Mouse (Mus musculus) kidney, postnatal 0 days (tissue): Measurements from ENCODE around the gene Abraxas1. TPM values are rescaled to one million over a fixed set of nuclear protein-coding genes. Genes with fewer than 3 reads are reported as not detected.

Source experiments
- ATAC-seq: fragments of 200-750 bp; cut with Nextera tagmentation; replicated peaks from 2 replicates; pipeline ENCODE4 v1.8.0; 2017; ENCODE audit warnings: low read depth, moderate number of reproducible peaks, moderate TSS enrichment, moderate library complexity; ENCODE audit not compliant: low FRiP score
- DNase-seq: peaks from one replicate; pipeline ENCODE4 v3.0.0-alpha.2; 2016; ENCODE audit warnings: low spot score
- H3K27ac ChIP-seq: fragments of 300-500 bp; sonication (generic); 2 replicates; pipeline ENCODE4 v1.5.1; 2014; ENCODE audit warnings: mild to moderate bottlenecking
- H3K27me3 ChIP-seq: fragments of 300-500 bp; sonication (generic); 2 replicates; pipeline ENCODE4 v1.6.1; 2014; ENCODE audit warnings: low read length, mixed read lengths; ENCODE audit not compliant: insufficient read depth
- H3K36me3 ChIP-seq: fragments of 300-500 bp; sonication (generic); 2 replicates; pipeline ENCODE4 v1.6.1; 2014; ENCODE audit warnings: low read length, mixed read lengths; ENCODE audit not compliant: insufficient read depth
- H3K4me1 ChIP-seq: fragments of 300-500 bp; sonication (generic); replicated peaks from 2 replicates; pipeline ENCODE4 v1.6.1; 2014; ENCODE audit warnings: antibody characterized with exemption, low read length, mixed read lengths; ENCODE audit not compliant: insufficient read depth
- H3K4me2 ChIP-seq: fragments of 300-500 bp; sonication (generic); 2 replicates; pipeline ENCODE4 v1.6.1; 2014; ENCODE audit warnings: mild to moderate bottlenecking, low read length, moderate library complexity, mixed read lengths
- H3K4me3 ChIP-seq: fragments of 300-500 bp; sonication (generic); replicated peaks from 2 replicates; pipeline ENCODE4 v1.5.1; 2014; ENCODE audit warnings: low read depth, low read length
- H3K9ac ChIP-seq: fragments of 300-500 bp; sonication (generic); 2 replicates; pipeline ENCODE4 v1.6.1; 2014; ENCODE audit warnings: low read depth, low read length
- H3K9me3 ChIP-seq: fragments of 300-500 bp; sonication (generic); replicated peaks from 2 replicates; pipeline ENCODE4 v1.6.1; 2016; ENCODE audit warnings: low read length, inconsistent platforms, mixed read lengths
- CTCF ChIP-seq: IDR thresholded peaks from 2 replicates; pipeline ENCODE4 v1.5.1; 2016; ENCODE audit warnings: antibody characterized with exemption, low read depth, mild to moderate bottlenecking, moderate library complexity
- WGBS: fragments of 180-500 bp; shearing (Covaris S2); extraction: QIAGEN DNeasy Blood & Tissue Kit; methylation state at CpG from one replicate; pipeline ENCODE4 v1.1.7; 2014; 5-methylcytosine and 5-hydroxymethylcytosine counted together
- polyA plus RNA-seq: library from polyadenylated mRNA; unstranded; fragments of >200 nt; fragmentation: Nextera tagmentation; extraction: Ambion mirVana; gene quantifications from 2 replicates; pipeline ENCODE4 v1.2.1, GENCODE M21; 2015

Gene Abraxas1
- polyA plus RNA-seq, 1 experiment from 2014 or later, result 24.7 TPM

DNA sequence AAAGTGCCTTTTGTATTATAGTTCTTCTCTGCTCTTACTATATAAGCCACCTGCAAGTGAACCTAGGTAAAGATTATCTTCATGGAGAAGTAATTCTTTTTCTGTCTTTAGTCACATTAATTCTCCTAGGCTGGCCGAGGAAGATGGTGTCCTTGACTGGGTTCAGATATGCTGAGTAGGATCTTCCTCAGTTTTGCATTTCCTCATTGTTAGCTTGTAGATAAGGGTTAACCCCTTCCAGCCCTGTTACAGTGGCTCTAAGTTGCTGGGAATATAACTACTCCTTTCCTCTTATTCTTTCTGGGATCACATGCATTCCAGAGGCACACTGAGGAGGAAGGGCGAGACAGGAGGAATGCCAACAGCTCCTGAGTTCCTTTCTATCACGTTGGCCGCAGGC lies 40.4 kb upstream of the Abraxas1 start:
- TF ChIP-seq CTCF, result no peak
- Histone ChIP-seq H3K4me2 (no peak overlapping the region), H3K9ac (no peak overlapping the region), H3K27me3 (no peaks in the 10 kb centered on the region), H3K4me1 (no peaks in the 10 kb centered on the region), H3K27ac (no peak overlapping the region), H3K4me3 (no peak overlapping the region), H3K9me3 (no peaks in the 10 kb centered on the region), H3K36me3 (no peaks in the 10 kb centered on the region)
- no peak for DNase-seq
- WGBS, result 52% methylated on average over 4 of the region's 4 CpGs
- no peak for ATAC-seq

DNA sequence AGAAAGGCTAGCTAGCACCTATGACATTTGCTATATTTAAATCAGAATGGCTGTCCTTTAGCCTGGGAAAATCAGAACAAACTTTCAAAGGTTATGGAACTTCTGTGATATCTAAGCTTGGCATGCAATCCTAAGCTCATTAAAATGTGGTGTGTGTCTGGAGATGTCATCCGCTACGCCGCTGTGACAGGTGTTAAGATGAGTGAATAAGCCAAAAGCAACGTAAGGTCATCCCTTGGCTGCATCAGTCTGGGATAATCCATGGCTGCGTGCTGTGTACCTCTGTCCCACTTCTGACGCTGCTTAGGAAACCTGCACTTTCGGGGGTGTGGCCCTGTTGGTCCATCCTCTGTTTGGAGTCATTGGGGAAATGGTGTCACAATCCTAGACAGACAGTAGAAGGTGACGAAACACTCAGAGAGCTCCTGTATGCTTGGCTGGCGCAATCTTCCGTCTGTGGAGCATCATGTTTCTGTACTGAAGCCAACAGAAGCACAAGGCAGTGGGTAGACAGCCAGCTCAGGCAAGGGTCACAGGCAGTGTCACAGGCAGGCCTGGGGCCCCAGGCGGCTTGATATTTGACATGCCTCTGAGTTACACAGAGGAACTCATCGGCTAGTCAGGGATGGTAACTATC lies 39.8 kb upstream of the Abraxas1 start:
- 51% methylated on average over 12 of the region's 12 CpGs for WGBS
- no peak for ATAC-seq

DNA sequence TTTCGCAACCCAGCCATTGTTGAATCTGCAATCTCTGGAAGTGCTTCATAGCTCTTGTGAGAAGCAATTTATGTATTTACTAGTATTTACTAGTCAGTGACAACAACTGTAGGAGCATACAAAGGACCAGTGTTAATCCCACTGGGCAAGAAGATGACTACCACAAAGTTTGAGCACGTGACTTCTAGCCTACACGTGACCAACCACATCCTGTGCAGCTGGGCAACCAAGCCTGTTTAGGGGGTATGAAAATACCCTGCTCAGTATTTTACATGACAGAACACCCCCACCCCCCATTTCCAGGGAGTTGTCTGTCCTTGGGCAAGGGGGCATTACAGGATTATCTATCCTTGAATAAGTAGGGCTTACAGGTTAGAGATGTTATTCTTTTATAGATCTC lies 35.8 kb upstream of the Abraxas1 start:
- H3K4me3 ChIP-seq, result no peak overlapping the region
- 87% methylated on average over 3 of the region's 3 CpGs for WGBS
- no peak for ATAC-seq

More for the DNA sequence above, 39.8 kb upstream of the Abraxas1 start:
- H3K27me3 ChIP-seq, result no peaks in the 10 kb centered on the region
- peak; percentile 29 for DNase-seq
- no peak overlapping the region for H3K27ac ChIP-seq
- no peaks in the 10 kb centered on the region for H3K36me3 ChIP-seq
- no peaks in the 10 kb centered on the region for H3K4me1 ChIP-seq
- H3K9ac ChIP-seq, result no peak overlapping the region
- H3K4me3 ChIP-seq, result no peak overlapping the region
- no peak overlapping the region for H3K4me2 ChIP-seq
- H3K9me3 ChIP-seq, result no peaks in the 10 kb centered on the region
- no peak for TF ChIP-seq CTCF

DNA sequence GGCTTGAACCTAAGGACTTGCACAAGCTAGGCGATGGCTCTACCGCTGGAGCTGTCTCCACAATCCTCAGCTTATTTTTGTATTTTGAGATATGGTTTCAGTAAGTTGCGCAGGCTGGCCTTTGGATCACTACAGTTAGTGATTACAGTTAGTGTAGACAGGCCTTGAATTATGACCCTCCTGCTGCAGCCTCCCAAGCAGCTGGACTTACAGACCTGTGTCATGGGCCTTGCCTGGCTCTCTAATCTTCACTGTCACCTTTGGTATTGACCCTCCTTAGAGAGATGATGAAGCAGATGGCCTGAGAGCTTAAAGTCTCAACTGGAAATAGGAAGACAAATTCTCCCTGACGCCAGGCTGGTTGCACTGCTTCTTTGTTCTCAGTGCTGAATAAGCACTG lies 33.2 kb upstream of the Abraxas1 start:
- H3K27ac ChIP-seq, result no peak overlapping the region
- no peaks in the 10 kb centered on the region for H3K9me3 ChIP-seq
- no peak overlapping the region for H3K4me2 ChIP-seq
- no peaks in the 10 kb centered on the region for H3K36me3 ChIP-seq
- no peaks in the 10 kb centered on the region for H3K27me3 ChIP-seq
- H3K4me1 ChIP-seq, result no peaks in the 10 kb centered on the region
- DNase-seq (no peak), ATAC-seq (no peak)
- H3K4me3 ChIP-seq, result no peak overlapping the region
- WGBS, result 71% methylated on average over 4 of the region's 4 CpGs
- no peak overlapping the region for H3K9ac ChIP-seq
- no peak for TF ChIP-seq CTCF

More for the DNA sequence above, 35.8 kb upstream of the Abraxas1 start:
- H3K27ac ChIP-seq, result no peak overlapping the region
- no peak for TF ChIP-seq CTCF
- H3K4me2 ChIP-seq, result no peak overlapping the region
- no peaks in the 10 kb centered on the region for H3K36me3 ChIP-seq
- H3K9me3 ChIP-seq, result no peaks in the 10 kb centered on the region
- DNase-seq, result no peak
- H3K4me1 ChIP-seq, result no peaks in the 10 kb centered on the region
- no peak overlapping the region for H3K9ac ChIP-seq
- H3K27me3 ChIP-seq, result no peaks in the 10 kb centered on the region

DNA sequence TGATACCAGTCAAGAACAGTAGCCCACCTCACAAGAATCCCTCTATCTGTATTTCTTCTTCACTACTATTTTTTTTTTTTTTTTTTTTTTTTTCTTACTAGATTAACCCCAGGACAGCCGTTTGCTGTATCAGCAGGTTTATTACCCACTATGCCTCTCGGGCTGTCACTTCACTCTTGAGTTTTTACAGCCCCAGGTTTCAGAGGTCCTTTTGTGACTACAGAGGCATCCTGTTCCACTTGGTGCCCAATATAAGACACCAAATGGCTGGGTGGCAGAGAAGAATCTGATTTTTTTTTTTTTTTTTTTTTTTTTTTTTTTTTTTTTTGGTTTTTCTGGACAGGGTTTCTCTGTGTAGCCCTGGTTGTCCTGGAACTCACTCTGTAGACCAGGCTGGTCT lies 26.4 kb upstream of the Abraxas1 start:
- WGBS, result 5% methylated on average over 2 of the region's 2 CpGs
- H3K4me3 ChIP-seq, result peak overlapping the region; percentile 61
- DNase-seq, result no peak

DNA sequence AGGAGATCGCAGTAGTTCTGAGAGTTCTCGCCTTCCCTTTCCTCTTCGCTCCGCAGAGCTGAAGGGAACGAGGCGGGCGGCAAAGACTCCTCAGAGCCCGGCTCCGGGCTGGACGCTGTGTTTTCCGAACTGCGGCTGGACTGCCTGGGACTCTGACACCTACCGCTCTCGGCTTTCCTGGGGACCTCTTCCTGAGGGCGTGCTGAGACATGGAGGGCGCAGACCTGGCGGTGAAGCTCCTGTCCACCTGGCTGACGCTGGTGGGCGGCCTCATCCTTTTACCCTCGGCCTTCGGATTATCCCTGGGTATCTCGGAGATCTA lies 25.8 kb upstream of the Abraxas1 start:
- DNase-seq (no peak), ATAC-seq (peak; percentile 21; the same call in 1 of the 2 replicates)
- H3K9ac ChIP-seq, result peak overlapping the region; percentile 64
- no peaks in the 10 kb centered on the region for H3K36me3 ChIP-seq
- no peaks in the 10 kb centered on the region; the same call in 1 of the 2 replicates for H3K27me3 ChIP-seq
- H3K4me1 ChIP-seq, result peaks cover 5% of the 10 kb centered on the region; the same call in 1 of the 2 replicates
- H3K4me2 ChIP-seq, result peak overlapping the region; percentile 99
- 1% methylated on average over 22 of the region's 22 CpGs for WGBS
- H3K27ac ChIP-seq, result peak overlapping the region; percentile 39; the same call in 1 of the 2 replicates
- no peaks in the 10 kb centered on the region for H3K9me3 ChIP-seq
- TF ChIP-seq CTCF, result no peak
- H3K4me3 ChIP-seq, result peak overlapping the region; percentile 61

More for the DNA sequence above, 26.4 kb upstream of the Abraxas1 start:
- H3K27me3 ChIP-seq, result no peaks in the 10 kb centered on the region; the same call in 1 of the 2 replicates
- no peak for TF ChIP-seq CTCF
- H3K36me3 ChIP-seq, result no peaks in the 10 kb centered on the region
- H3K4me1 ChIP-seq, result peaks cover 5% of the 10 kb centered on the region; the same call in 1 of the 2 replicates
- H3K27ac ChIP-seq, result no peak overlapping the region
- H3K9ac ChIP-seq, result no peak overlapping the region
- H3K4me2 ChIP-seq, result peak overlapping the region; percentile 99
- ATAC-seq, result no peak
- no peaks in the 10 kb centered on the region for H3K9me3 ChIP-seq
